Mouse (Mus musculus): ENCODE data around the gene Upp1.
"Not testable (repeated sequence)": the region's sequence is repeated elsewhere in the genome, so short reads cannot be mapped to it uniquely, and the experiment has no call there.

Upp1 gene

DNA sequence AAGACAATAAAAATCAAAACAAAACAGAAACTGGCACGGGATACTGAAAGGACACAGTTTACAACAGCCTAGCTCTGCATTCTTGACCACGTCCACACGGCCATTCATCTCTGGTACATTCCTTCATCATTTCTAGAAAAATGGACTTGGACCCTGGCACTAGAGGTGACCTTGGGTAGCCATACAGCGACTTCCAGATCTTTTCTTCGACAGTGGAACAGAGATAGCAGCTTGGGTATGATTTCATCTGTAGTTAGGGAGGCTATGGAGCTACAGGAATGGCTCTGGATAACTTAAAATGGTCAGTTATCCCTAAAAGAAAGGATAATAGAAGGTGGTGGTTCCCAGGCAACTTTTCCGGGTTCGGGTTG, at the start of gene Upp1:
Gene Upp1, plus strand, starts transcription at position 54 of the 371 bp plus-strand sequence.
- no peak for DNase-seq (ENCODE audit: low spot score)

DNA sequence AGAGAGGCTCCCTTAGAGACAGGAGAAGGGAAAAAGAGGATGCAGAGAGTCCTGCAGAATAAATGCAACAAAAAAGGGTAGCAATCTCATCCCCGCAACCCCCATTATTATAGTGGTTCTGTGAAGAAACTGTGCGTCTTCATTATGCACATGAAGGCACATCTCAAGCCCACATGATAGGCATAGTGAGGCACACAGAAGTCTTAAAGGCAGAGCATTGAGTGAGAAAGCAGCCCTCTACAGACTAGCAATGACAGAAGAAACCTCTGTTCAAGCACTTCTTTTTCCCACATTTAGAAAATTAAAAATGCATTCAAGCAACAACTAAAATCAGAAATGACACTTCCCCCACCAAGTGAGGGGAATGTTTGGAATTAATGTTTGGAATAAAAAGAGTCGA, 41.5 kb upstream of the Upp1 start:
- no peak for DNase-seq (ENCODE audit: low spot score)

DNA sequence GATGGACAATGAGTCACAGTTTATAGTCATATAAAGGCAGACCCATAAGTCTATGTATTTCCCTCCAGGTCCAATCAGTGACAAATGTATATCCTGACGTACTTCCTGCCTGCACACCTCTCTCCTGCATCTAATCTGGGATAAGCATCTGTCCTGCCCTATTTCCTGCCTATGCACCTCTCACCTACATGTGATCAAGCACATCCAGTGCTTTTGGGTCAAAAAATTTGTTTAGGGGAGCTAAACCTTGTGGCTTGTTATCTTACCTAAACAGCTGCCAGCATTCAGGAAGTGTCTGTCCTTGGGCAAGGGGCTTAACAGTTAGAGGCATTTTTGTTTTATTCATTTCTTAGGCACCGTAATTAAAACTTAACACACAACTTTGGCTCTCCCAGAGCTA, 4.7 kb upstream of the Upp1 start:
- no peak for DNase-seq (ENCODE audit: low spot score)

DNA sequence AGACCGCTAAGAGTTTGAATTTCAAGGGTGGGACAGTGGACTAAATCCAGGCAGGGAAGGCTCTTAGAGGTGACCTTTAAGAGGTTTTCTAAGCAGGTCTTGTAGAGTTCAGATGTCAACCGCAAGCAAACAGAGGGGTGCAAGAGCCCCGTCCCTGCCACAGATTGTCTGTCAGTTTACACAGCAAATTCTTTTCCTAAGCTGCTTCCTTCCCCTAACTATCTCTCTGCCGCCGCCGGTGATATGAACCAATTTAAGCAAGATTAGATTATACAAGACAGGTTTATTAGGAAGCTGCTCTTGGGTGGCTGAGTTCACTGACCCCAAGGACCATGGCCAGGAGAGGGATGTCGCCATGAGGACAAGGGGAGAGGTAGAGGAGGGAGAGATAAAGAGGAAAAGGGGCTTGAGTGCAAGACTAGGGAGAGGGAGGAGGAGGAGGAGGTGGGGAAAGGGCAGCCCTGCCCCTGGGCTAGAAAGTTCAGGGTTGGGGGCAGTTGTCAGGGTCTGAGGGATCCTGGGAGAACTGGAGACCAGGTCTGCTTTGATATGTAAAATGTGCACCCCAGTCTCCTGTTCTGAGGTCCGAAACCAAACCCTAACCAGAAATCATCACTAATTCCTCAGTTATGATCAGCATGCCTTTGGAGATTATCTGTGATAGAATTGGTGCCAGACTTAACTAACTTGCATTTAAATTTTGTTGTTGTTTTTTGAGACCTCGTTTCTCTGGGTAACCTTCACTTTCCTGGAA, 2.4 kb upstream of the Upp1 start:
- DNase-seq (ENCODE audit: low spot score) = no peak

DNA sequence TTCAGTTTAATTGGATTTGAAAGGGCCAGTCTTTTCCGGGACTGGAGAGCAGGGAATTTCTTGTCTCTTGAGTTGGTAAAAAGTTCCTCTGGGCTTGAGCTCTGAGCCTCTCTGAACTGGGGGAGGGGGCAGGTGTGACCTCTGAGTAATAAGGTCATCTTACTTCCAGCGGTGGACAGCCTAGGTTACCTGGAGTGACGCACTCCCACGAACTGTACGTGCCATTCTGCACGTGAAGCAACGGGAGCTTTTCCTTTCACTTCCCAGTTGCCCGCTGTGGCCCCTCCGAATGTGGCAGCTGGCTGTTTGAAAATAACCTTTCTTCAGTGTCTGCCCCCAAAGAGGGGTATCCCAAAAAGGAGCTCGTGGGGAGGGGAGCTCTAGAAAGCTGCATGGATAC, 1.8 kb upstream of the Upp1 start:
- DNase-seq (ENCODE audit: low spot score) = no peak

DNA sequence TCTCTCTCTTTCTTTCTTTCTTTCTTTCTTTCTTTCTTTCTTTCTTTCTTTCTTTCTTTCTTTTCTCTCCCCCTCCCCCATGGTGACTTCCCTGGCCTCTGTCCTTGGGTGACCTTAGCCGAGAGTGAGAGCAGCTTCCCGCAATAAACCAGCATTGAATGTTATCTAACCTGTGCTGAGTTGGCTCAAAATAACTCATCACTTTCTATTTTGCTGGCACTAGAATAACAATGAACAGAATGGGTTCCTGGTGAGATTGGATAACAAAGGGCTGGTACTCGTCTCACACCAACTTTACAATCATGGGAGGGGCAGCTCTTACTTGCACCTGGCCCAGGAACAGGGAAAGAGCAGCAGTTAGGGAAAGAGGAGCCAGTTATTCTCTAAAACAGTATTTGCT, 987 bp upstream of the Upp1 start:
- DNase-seq (ENCODE audit: low spot score) = no peak

DNA sequence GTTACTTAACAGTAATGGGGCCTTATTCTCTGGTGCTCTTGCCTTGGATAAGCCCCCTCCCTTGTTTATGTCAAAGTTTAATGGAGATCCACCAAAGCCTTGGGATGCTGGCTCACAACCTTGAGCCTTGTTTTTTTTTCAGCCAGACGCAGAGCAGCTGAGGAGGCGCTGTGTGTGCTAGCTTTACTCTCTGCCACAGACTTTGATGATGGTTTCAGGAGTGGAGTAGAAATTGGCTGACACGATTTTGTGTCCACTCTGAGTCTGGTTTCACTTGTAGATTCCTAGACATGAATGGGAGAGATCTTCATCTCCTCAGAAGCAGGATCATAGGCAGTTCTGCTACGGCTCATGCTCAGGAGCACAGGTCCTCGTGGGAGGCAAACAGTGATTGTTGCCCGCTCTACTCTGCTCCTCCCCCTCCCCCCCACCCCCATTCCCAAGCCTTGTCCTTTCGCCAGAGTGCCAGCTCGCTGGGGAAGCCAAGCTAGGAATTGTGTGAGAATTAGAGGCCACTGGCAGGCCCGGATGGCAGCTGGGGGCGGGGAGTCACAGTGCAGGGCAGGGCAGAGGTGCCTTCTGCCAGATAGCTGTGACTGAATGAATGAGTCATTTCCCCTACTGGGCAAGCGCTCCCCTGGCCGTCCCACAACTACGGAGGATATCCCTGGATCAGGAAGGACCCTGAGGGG, 399 bp upstream of the Upp1 start:
- DNase-seq (ENCODE audit: low spot score) = peak; percentile 50

DNA sequence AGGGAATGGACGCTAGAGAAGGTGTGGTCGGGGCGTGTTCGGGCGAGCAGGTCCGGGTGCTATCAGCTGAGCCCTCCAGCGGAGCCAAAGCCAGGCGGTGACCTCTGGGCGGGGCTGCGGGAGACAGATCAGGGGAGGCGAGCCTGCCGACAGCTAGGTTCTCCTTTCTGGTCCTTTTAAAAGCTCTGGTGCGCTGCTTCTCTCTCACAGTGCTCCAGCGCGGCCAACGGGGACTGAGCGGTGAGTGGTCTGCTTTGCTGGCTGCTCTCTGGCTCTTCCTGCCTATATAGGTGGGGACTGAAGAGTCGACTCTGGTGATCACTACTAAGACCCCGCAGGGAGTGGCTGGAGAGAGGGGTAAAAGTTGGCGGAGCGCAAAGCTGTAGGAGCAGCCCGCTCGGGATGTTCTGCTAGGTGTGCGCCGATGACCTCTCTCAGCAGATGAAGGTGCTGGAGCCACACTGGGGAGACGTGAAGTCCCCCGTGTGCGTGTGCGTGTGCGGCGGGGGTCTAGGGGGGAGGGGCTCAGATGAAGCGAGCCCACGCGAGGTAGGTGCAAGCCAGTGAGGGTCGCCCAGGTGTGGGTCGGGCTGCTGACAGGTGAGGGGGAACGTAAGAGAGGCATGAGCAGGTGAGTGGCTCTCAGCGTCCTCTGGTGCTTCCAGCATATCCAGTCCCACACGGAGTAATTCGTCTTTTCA, 668 bp downstream of the Upp1 start:
- peak; percentile 34 for DNase-seq (ENCODE audit: low spot score)

DNA sequence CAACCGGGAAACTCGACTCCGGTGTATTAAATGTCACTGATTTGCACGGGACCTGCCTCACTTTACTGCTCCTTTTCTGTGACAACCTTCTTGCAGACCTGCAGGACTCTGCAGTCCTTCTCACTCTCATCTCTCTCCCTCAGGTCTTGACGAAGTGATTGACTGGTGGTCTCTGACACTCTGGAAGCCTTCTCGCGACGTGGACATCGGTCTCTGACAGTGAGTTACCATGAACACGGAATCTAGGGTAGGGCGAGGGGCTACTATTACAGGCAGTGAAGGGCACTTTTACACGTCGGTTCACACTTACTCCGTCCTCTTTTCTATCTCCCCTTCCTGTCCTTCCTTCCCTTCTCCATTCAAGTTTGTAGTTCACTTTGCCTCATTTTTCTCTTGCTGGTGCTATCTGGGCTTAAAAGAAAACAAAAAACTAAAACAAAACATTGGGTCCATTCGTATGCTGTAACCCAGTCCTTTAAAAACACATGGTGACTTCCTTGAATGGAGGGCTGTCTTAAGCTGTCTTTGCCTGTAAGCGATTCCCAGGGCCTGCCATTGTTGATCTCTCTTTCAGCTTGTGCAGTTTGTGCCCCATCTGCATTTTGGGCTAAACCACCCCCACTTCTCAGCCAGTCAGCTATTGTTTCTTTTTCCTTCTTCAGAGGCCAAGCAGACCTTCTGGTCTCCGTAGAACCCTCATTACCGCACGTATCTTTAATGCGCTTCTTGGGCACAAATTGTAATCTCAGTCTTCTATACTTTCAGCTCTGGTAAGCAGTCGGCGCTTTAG, 1.5 kb downstream of the Upp1 start:
- DNase-seq (ENCODE audit: low spot score) = no peak

DNA sequence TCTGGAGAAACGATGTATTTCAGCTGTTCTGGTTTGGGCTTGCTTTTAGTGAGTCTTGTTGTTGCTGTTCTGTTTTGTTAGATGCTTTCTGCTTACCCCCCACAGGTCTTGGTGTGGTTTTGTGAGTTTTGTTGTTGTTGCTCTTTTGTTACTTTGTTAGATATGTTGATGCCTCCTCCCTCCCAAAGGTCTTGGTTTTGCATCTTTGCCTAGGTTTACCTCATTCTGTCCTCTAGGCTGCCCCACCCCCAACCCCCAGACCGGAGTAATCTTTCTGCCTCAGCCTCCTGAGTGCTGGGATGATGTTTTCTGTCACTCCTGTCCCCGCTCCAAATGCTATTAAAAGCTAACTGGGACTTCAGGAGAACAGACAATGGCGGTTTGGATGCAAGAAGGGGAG, 4.4 kb downstream of the Upp1 start:
- DNase-seq (ENCODE audit: low spot score) = no peak

DNA sequence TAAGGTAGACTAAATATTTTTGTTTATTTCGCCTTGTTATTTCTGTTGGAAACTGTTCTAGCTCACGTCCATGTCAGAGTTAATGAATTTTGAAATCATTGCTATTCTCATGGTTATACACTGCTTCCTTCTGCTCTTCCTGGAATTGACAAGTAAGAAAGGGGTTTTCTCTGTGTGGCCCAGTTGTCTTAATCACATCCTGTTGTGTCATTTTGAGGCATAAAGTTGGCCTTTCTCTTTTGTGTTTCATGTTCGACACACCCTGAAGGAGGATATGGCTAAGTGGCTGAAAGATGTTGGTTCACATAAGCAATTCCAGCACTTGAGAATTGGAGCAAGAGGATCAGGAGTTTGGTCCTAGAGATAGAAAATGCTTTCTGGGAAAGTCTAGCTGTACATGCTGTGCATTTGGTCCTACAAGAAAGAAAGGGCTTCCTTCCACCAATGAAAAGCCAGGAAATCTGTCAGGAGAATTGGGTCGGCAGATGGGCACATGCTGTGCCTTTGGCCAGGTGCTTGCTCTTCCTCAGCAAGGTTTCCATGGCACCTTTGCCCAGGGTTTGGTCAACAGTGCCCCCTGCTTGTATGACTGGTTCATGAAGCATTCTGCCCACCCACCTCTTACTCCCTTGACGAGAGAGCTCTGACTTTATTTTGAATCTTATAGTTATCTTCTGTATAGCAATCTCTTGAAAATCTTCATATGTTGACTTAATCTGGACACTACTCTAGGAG, 8.6 kb downstream of the Upp1 start:
- DNase-seq (ENCODE audit: low spot score) = no peak

DNA sequence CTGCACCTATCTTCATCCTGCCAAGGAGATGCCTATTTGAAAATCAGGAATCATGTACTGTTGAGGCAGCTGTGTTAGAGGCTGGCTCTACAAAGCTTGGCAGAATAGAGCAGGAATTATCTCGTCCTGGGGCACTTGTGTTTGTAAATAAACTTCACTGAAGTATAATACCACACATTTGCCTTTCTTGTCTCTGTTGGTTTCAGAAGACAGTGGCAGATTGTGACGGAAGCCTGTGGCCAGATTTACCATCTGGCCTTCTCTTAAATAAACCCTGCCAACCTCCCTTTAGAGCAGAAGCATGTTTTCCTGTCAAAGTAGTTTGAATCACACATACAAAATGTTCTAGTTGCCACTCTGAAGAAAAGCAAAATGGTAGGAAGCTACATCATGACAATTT, 10.2 kb downstream of the Upp1 start:
- DNase-seq (ENCODE audit: low spot score) = no peak

DNA sequence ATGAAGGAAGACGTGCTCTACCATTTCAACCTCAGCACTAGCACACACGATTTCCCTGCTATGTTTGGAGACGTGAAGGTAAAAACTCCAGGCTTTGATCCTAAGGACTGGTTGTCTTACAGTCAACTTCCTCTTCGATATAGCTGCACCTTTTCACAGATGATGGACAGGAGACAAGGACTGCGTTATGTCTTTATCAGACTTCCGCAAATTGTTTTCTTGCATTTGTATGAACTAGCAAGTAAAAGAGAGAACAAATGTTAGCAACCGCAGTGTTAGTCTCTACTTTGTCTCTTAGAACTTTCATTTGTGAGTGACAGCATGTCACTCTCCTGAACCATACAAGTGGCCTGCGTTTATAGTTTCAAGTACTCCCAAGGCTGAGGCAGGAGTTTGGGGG, 11.6 kb downstream of the Upp1 start:
- no peak for DNase-seq (ENCODE audit: low spot score)

DNA sequence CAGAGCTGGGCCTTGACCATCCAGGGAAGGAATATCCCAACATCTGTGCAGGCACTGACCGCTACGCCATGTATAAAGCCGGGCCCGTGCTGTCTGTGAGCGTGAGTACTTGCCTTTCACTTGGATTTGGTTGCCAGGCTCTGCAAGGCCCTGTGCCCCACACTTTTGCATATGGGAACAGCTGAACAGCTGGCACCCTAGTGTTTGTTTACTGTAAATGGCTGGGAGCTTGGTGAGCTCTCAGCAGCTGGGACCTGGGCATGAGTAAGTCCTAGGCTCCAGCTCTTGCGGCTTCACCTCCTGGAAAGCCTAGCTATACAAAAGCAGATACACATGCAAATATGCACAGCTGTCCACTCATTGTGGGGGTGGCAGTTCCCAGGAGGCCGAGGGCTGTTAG, 13.8 kb downstream of the Upp1 start:
- no peak for DNase-seq (ENCODE audit: low spot score)

DNA sequence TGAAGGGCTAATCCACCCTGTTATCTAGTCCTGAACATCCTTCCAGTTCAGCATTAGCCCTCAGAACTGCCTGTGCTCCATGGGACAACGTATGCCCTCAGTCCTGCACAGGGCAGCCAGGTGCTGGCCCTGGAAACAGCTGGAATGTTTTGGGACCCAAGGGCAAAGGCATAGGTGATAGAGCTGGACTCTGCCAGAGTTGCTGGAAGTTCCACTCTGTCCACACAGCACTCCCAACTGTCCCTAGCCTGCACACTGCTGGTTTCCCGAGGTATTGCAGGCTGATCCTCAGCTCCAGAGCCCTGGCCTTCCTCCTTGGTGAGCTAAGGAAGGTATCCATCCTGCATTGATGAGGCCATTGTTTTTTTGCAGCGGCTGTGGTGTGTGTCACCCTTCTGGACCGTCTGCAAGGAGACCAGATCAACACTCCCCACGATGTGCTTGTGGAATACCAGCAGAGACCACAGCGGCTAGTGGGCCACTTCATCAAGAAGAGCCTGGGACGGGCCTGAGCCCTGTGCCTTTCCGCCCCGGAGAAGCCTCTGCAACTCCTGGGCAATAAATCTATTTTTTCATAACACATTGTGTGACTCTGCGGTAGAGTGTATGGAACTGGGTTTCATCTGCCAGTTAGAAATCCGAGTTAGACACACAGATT, 17.8 kb downstream of the Upp1 start:
- no peak for DNase-seq (ENCODE audit: low spot score)

DNA sequence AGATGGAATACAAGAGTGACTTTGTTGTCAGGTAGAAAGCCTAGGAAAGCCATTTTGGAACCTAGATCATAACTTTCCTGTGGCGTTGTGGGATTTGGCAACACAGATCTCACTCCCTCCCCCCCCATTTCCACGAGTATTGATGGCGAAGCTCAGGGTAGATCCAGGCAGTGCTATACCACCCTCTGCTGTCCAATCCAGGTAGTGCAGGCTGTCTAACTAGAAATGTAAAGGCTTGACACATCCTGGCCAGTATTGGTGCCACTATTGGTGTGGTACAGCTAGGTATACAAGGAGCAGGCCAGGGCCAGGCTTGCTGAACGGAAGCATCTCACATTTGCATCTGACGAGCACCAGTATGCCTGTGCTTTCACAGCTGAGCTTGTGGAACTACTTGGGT, 18.6 kb downstream of the Upp1 start:
- DNase-seq (ENCODE audit: low spot score) = peak; percentile 54

DNA sequence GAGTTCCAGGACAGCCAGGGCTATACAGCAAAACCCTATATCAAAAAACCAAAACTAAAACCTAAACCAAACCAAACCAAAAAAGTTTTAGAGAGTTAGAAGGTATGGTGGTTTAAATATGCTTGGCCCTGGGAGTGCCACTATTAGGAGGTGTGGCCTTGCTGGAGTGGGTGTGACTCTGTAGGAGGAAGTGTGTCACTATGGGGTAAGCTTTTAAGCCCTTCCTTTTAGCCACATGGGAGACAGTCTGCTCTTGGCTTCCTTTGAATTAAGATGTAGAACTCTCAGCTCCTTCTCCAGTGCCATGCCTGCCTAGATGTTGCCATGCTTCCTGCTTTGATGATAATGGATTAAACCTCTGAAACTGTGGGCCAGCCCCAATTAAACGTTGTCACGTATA, 27.2 kb downstream of the Upp1 start:
- no peak for DNase-seq (ENCODE audit: low spot score)

DNA sequence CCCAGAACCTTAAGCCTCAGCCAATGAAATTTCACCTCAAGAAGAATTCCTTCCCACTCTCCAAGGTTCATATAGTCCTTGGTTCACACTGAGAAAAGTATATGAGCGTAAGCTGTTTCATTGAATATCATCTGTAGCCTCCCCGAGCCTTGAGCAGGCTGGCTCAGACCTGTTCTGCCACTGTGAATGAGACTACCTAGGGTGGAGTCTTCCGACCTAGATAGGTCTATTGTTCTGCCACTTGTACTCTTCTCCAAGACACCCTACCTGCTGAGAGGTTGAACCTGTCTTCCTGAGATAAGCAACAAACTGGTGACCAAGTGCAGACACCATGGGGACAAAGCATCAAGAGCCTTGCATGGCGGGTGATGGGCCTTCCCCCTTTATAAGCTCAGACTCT, 28.2 kb downstream of the Upp1 start:
- DNase-seq (ENCODE audit: low spot score) = no peak

DNA sequence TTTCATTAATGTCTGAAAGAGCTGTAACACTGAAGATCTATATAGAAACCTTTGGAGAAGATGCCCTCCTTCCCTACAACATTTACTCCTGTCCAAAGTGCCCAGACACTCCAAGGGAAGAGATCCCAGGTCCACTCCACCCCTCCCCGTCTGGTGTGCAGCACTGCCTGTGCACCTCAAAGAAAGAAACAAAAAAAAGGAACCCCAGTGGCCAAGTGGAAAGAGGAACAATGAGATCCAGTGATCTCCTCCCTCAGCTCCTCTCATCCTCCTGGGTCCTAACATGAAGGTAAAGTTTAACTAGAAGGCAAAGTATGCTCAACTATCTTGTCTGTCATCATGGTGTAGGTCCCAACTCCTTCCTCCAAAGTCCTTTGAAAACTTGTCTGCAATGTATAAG, 28.8 kb downstream of the Upp1 start:
- no peak for DNase-seq (ENCODE audit: low spot score)

DNA sequence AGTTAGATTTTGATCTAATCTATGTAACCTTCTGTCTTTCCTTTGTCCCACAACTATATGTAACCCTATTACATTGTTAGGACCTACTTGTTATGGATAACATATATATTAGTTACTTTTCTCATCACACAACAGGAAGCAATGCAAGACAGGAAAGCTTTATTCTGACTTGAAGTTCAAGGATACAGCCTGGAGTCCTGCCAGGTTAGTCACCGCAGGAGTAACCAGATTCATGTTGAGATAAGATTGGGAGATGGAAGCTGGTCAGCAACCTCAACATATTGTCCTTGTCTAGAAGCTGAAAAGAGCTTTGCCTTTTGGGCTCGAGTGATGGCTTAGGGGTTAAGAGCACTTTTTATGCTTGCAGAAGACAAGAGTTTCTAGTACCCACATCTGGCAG, 30.3 kb downstream of the Upp1 start:
- no peak for DNase-seq (ENCODE audit: low spot score)

DNA sequence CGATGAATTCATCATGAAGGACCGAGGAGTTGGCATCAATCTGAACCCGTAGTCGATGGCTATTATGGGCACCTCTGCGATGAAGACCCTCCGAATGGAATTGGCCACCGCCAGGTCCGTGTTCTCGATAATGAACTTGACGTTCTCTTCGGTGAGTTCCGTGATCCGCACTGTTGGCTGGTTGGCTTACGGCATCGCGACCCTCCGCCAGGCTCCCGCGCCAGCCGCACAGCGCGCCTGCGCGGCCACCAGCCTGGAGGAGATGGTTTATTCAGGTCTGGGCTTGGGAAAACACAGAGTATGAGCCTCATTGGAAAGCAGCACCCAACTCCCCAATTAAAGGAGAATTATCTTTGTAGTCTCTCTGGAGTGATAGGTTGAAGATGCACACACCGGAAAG, 32.5 kb downstream of the Upp1 start:
- not testable (repeated sequence) for DNase-seq (ENCODE audit: low spot score)

Measured in ovary, postnatal 36 days (tissue).